Mouse (Mus musculus) ES-E14 (cell line): ENCODE data around the gene Gpr68.

Source experiments
- CHD2 ChIP-seq: IDR thresholded peaks from 2 replicates; pipeline ENCODE4 v1.6.1; 2014; ENCODE audit warnings: mild to moderate bottlenecking, low read depth, low read length, inconsistent platforms
- HCFC1 ChIP-seq: IDR thresholded peaks from 2 replicates; pipeline ENCODE4 v1.6.1; 2012; ENCODE audit warnings: low read length, inconsistent platforms, borderline replicate concordance; ENCODE audit not compliant: insufficient read depth
- MAFK ChIP-seq: IDR thresholded peaks from 2 replicates; pipeline ENCODE4 v1.6.1; 2014; ENCODE audit warnings: mild to moderate bottlenecking, low read depth, low read length, inconsistent platforms; ENCODE audit not compliant: insufficient read depth
- ZC3H11A ChIP-seq: IDR thresholded peaks from 2 replicates; pipeline ENCODE4 v1.6.1; 2012; ENCODE audit warnings: low read depth, mild to moderate bottlenecking, inconsistent platforms, low read length, borderline replicate concordance
- ZNF384 ChIP-seq: IDR thresholded peaks from 2 replicates; pipeline ENCODE4 v1.6.1; 2012; ENCODE audit warnings: low read depth, low read length, inconsistent platforms

DNA sequence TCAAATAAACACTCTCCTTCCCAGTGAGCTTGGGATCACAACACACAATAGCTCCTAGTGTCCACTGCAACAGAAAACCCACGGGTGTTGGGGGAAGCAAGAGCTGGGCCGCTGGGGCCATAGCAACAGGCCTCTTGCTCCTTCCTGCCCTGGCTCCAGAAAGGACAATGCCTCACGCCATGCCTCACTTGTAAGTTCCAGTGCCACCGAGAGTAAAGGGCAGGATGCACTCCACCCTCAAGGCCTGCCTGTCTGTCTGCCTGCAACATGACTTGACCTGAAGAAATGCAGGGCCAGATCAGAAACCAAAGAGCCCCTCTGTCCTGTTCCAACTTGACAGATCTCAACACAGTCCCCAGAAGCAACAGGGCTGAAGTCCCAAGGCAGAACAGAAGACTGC lies 48.8 kb upstream of the Gpr68 start:
- TF ChIP-seq MAFK (no peak), ZC3H11A (no peak), HCFC1 (no peak), ZNF384 (no peak), CHD2 (no peak)
